Comparison of ENCODE assay signal across 15 mouse cellular contexts in the genomic region with DNA sequence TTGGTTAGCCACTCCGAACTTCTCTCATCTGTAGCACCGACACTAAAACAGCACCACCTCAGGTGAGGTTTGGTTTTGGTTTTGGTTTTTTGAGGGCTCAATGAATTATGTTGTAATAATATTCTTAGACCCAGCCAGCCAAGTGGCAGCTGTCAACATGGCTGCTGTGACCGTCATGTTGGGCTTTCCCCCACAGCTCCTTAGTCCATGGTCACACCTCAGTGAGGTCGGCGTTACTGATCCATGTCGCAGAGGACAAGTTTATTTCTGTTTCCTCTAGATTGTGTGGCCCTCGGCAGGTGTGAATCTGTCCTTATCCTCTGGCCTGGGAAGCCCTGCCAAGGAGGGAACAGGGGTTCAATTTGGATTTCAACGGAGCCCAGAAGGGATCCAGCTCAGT. TPM values are rescaled to one million over a fixed set of nuclear protein-coding genes. Genes with fewer than 3 reads are reported as not detected.
DNase-seq lines count a peak whose midpoint lies in the region; ATAC-seq and TF ChIP-seq lines count a peak whose summit lies in the region.
"Had no signal": no experiment of that assay in that cellular context is flagged by ENCODE, and none has a peak within 500 bp of the region (broad histone marks: within the 10 kb centered on the region; RNA-seq: fewer than 3 reads in every experiment).

No protein-coding gene starts in this region.

- H3K4me3 ChIP-seq in cerebellum, adult 2 months (replicated peaks; ENCODE audit: insufficient read depth, low read depth, low read length): no peak overlapping the region
- no peak overlapping the region for H3K4me3 ChIP-seq in kidney, embryonic 15.5 days (replicated peaks)
- no peak overlapping the region for H3K4me3 ChIP-seq in kidney, postnatal 0 days (replicated peaks; ENCODE audit: low read depth, low read length)
- no peak overlapping the region for H3K4me3 ChIP-seq in liver, postnatal 0 days (ENCODE audit: low read depth, low read length)
- no peak overlapping the region for H3K4me3 ChIP-seq in thymus, adult 2 months (ENCODE audit: control insufficient read depth, insufficient read depth, low read length)
- H3K4me3 ChIP-seq: heart, embryonic 12.5 days; limb, embryonic 10.5 days had no signal

- no peaks in the 10 kb centered on the region for H3K36me3 ChIP-seq in kidney, embryonic 15.5 days
- H3K36me3 ChIP-seq in kidney, postnatal 0 days (ENCODE audit: insufficient read depth, low read length): no peaks in the 10 kb centered on the region
- H3K36me3 ChIP-seq in liver, postnatal 0 days (replicated peaks; ENCODE audit: insufficient read depth, low read length): peaks cover 5% of the 10 kb centered on the region; the same call in 1 of the 2 replicates
- H3K36me3 ChIP-seq in thymus, adult 2 months (ENCODE audit: control insufficient read depth, insufficient read depth, low read length): no peaks in the 10 kb centered on the region
- H3K36me3 ChIP-seq: heart, embryonic 12.5 days; limb, embryonic 10.5 days had no signal

- peaks cover 59% of the 10 kb centered on the region for H3K4me1 ChIP-seq in cerebellum, adult 2 months (ENCODE audit: control insufficient read depth, insufficient read depth, low read length)
- peaks cover 62% of the 10 kb centered on the region for H3K4me1 ChIP-seq in kidney, embryonic 15.5 days
- peaks cover 9% of the 10 kb centered on the region; the same call in 1 of the 2 replicates for H3K4me1 ChIP-seq in kidney, postnatal 0 days (replicated peaks; ENCODE audit: insufficient read depth, low read length)
- H3K4me1 ChIP-seq in liver, postnatal 0 days (ENCODE audit: insufficient read depth): peaks cover 64% of the 10 kb centered on the region
- peaks cover 13% of the 10 kb centered on the region for H3K4me1 ChIP-seq in thymus, adult 2 months (replicated peaks; ENCODE audit: control insufficient read depth, insufficient read depth, low read length)

- H3K9ac ChIP-seq in kidney, embryonic 15.5 days: no peak overlapping the region
- H3K9ac ChIP-seq in kidney, postnatal 0 days (ENCODE audit: low read depth, low read length): no peak overlapping the region
- peak overlapping the region; percentile 27 for H3K9ac ChIP-seq in liver, postnatal 0 days (replicated peaks)
- H3K9ac ChIP-seq: heart, embryonic 12.5 days had no signal

- H3K27ac ChIP-seq in cerebellum, adult 2 months (ENCODE audit: insufficient read depth, low read length): 0 out of 2 replicates have a peak overlapping the region, but pooled peaks have one; percentile 81
- H3K27ac ChIP-seq in kidney, embryonic 15.5 days: peak overlapping the region; percentile 11
- no peak overlapping the region; the same call in 1 of the 2 replicates for H3K27ac ChIP-seq in kidney, postnatal 0 days
- H3K27ac ChIP-seq in liver, postnatal 0 days (ENCODE audit: low read depth): peak overlapping the region; percentile 94
- H3K27ac ChIP-seq in thymus, adult 2 months (ENCODE audit: control insufficient read depth, insufficient read depth, low read length): no peak overlapping the region
- H3K27ac ChIP-seq: limb, embryonic 10.5 days had no signal

- TF ChIP-seq CTCF in cerebellum, adult 2 months (IDR thresholded peaks at IDR 0.05; ENCODE audit: borderline replicate concordance, insufficient read depth, low read depth, low read length): no peak
- TF ChIP-seq CTCF in kidney, postnatal 0 days (IDR thresholded peaks at IDR 0.05; ENCODE audit: low read depth): peak; percentile 12; the same call in 1 of the 2 replicates
- no peak for TF ChIP-seq CTCF in liver, postnatal 0 days (IDR thresholded peaks at IDR 0.05; ENCODE audit: low read depth)
- no peak for TF ChIP-seq CTCF in thymus, adult 2 months (IDR thresholded peaks at IDR 0.05; ENCODE audit: borderline replicate concordance, control insufficient read depth, extremely low read depth, insufficient read depth, low read length, poor library complexity)

- H3K9me3 ChIP-seq in kidney, embryonic 15.5 days (replicated peaks): no peaks in the 10 kb centered on the region
- H3K9me3 ChIP-seq in kidney, postnatal 0 days (replicated peaks; ENCODE audit: low read length): no peaks in the 10 kb centered on the region
- no peaks in the 10 kb centered on the region for H3K9me3 ChIP-seq in liver, postnatal 0 days (ENCODE audit: low read length)
- H3K9me3 ChIP-seq: heart, embryonic 12.5 days; limb, embryonic 10.5 days had no signal

- H3K4me2 ChIP-seq in kidney, embryonic 15.5 days: no peak overlapping the region
- H3K4me2 ChIP-seq in kidney, postnatal 0 days (ENCODE audit: low read length): no peak overlapping the region
- H3K4me2 ChIP-seq in liver, postnatal 0 days (ENCODE audit: low read depth, low read length): peak overlapping the region; percentile 63
- H3K4me2 ChIP-seq: heart, embryonic 12.5 days had no signal

- H3K27me3 ChIP-seq in cerebellum, adult 2 months (ENCODE audit: control insufficient read depth, insufficient read depth, low read length): no peaks in the 10 kb centered on the region
- H3K27me3 ChIP-seq in kidney, embryonic 15.5 days: no peaks in the 10 kb centered on the region
- no peaks in the 10 kb centered on the region for H3K27me3 ChIP-seq in kidney, postnatal 0 days (ENCODE audit: insufficient read depth, low read length)
- no peaks in the 10 kb centered on the region for H3K27me3 ChIP-seq in liver, postnatal 0 days (ENCODE audit: insufficient read depth, low read length)
- no peaks in the 10 kb centered on the region for H3K27me3 ChIP-seq in thymus, adult 2 months (ENCODE audit: control insufficient read depth, insufficient read depth, low read length)

- DNase-seq in cerebellum, adult 2 months: no peak
- no peak for DNase-seq in cerebellum, adult 11 months
- DNase-seq in kidney, adult 11 months: no peak
- no peak for DNase-seq in kidney, postnatal 0 days (ENCODE audit: low spot score)
- no peak for DNase-seq in liver, postnatal 0 days
- DNase-seq in thymus, adult 2 months: no peak
- no peak for DNase-seq in gastrocnemius, postnatal 10 days
- DNase-seq: adrenal gland, postnatal 25 days; cerebellum, adult 11-12 months; midbrain, embryonic 14.5 days; thymus, adult 18-20 months had no signal

- no peak for TF ChIP-seq POLR2A in cerebellum, adult 2 months (IDR thresholded peaks at IDR 0.05; ENCODE audit: borderline replicate concordance, insufficient read depth, low read length)
- no peak for TF ChIP-seq POLR2A in thymus, adult 2 months (IDR thresholded peaks at IDR 0.05; ENCODE audit: control insufficient read depth, extremely low read depth, insufficient read depth, low read length, poor library complexity)

- 0 out of 2 replicates have a peak, but pooled peaks have one; percentile 23 for ATAC-seq in kidney, embryonic 15.5 days (replicated peaks; ENCODE audit: low FRiP score)
- no peak; the same call in 1 of the 2 replicates for ATAC-seq in kidney, postnatal 0 days (replicated peaks; ENCODE audit: low FRiP score, low read depth)
- ATAC-seq in liver, postnatal 0 days: peak; percentile 18
- ATAC-seq: hindbrain, embryonic 16.5 days had no signal

- 77% methylated on average over 8 of the region's 8 CpGs for WGBS in cerebellum, adult 2 months
- WGBS in kidney, embryonic 15.5 days: 64% methylated on average over 8 of the region's 8 CpGs
- WGBS in kidney, postnatal 0 days: 53% methylated on average over 8 of the region's 8 CpGs
- WGBS in liver, postnatal 0 days (ENCODE audit: insufficient replicate concordance): 60% methylated on average over 8 of the region's 8 CpGs
- 68% methylated on average over 8 of the region's 8 CpGs for WGBS in thymus, adult 2 months

- no peak; the same call in 1 of the 2 replicates for TF ChIP-seq EP300 in liver, postnatal 0 days (IDR thresholded peaks at IDR 0.05; ENCODE audit: low read depth)

RNA-seq across cellular contexts. Expression of a gene that starts 33.9 kb away (rescaled TPM):
- 63.4 and 69.2 TPM in 2 replicates for polyA plus RNA-seq in cerebellum, adult 2 months (2012; rRNA removed)
- polyA plus RNA-seq in kidney, embryonic 15.5 days (2015; fragmentation: Nextera tagmentation; extraction: Ambion mirVana): 38.6 and 39.0 TPM in 2 replicates
- 43.6 and 51.4 TPM in 2 replicates for polyA plus RNA-seq in kidney, postnatal 0 days (2015; fragmentation: Nextera tagmentation; extraction: Ambion mirVana)
- 106 and 121 TPM in 2 replicates for polyA plus RNA-seq in liver, postnatal 0 days (2015; fragmentation: Nextera tagmentation; extraction: Ambion mirVana)
- polyA plus RNA-seq in thymus, adult 2 months (2012; rRNA removed): 60.3 and 61.4 TPM in 2 replicates
- 10 to 100 TPM; 66.8 to 73.4 TPM for total RNA-seq in gastrocnemius, postnatal 10 days (2021)

Comparison
In these comparisons a context has a peak if more than half of its experiments do, and no peak if none do; other contexts are left out.
1. H3K27ac ChIP-seq: peak in cerebellum, adult 2 months (single experiment), kidney, embryonic 15.5 days (single experiment) and liver, postnatal 0 days (single experiment); none in kidney, postnatal 0 days (single experiment) and thymus, adult 2 months (single experiment).